Mouse (Mus musculus) limb, embryonic 10.5 days (tissue): Measurements from ENCODE around the gene Emb. TPM values are rescaled to one million over a fixed set of nuclear protein-coding genes. Genes with fewer than 3 reads are reported as not detected.
A peak's percentile ranks its signal among the peaks of the same experiment; 100 is the strongest.
"Not testable (repeated sequence)": the region's sequence is repeated elsewhere in the genome, so short reads cannot be mapped to it uniquely, and the experiment has no call there.

Experiments
- DNase-seq: peaks from one replicate; pipeline ENCODE4 v3.0.0-alpha.2; 2017; ENCODE audit warnings: low spot score
- H3K27ac ChIP-seq: fragments of 300-500 bp; sonication (generic); 2 replicates; pipeline ENCODE4 v1.5.1; 2016; ENCODE audit warnings: mild to moderate bottlenecking
- H3K27me3 ChIP-seq: fragments of 300-500 bp; sonication (generic); 2 replicates; pipeline ENCODE4 v1.6.1; 2016; ENCODE audit warnings: low read depth, mild to moderate bottlenecking; ENCODE audit not compliant: poor library complexity, severe bottlenecking
- H3K36me3 ChIP-seq: fragments of 300-500 bp; sonication (generic); 2 replicates; pipeline ENCODE4 v1.6.1; 2016; ENCODE audit warnings: mild to moderate bottlenecking, moderate library complexity
- H3K4me1 ChIP-seq: fragments of 300-500 bp; sonication (generic); 2 replicates; pipeline ENCODE4 v1.6.1; 2016
- H3K4me3 ChIP-seq: fragments of 300-500 bp; sonication (generic); 2 replicates; pipeline ENCODE4 v1.5.1; 2016; ENCODE audit warnings: mild to moderate bottlenecking, moderate library complexity
- H3K9me3 ChIP-seq: fragments of 300-500 bp; sonication (generic); replicated peaks from 2 replicates; pipeline ENCODE4 v1.6.1; 2016; ENCODE audit warnings: mild to moderate bottlenecking
- WGBS: fragments of 180-500 bp; shearing (Covaris S2); methylation state at CpG from one replicate; pipeline ENCODE4 v1.1.7; 2016; 5-methylcytosine and 5-hydroxymethylcytosine counted together
- polyA plus RNA-seq: library from polyadenylated mRNA; unstranded; fragments of >200 nt; fragmentation: Nextera tagmentation; extraction: Ambion mirVana; gene quantifications from 2 replicates; pipeline ENCODE4 v1.2.1, GENCODE M21; 2016

The Emb gene
- 56.0 and 63.2 TPM in 2 replicates for polyA plus RNA-seq

DNA sequence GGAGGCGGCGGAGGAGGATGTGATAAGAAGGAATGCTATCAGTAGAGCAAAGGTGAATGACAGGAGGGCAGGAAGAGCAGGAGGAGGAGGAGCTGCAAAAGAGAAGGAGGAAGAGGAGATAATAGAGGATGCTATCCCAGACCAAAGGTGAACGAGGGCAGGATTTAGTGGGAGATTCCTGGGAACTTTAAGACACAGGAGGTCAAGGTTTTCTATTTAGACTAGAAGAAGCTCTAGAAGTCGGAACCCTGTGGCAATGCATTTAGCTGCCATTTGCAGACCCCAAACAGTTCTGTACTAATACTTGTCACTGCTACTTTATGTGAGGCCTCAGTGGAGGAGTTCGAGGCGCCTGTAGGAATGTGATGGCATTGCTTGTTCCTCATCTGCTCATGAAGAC, at the start of gene Emb:
Emb (plus strand) TSS at position 301 of the 400 bp plus-strand sequence.
- no peaks in the 10 kb centered on the region for H3K36me3 ChIP-seq
- H3K4me1 ChIP-seq: peaks cover 4% of the 10 kb centered on the region; the same call in 1 of the 2 replicates
- no peak for DNase-seq
- H3K27ac ChIP-seq: no peak within 1 kb of the TSS
- H3K4me3 ChIP-seq: no peak within 1 kb of the TSS
- WGBS: 71% methylated on average over 6 of the region's 6 CpGs
- no peaks in the 10 kb centered on the region for H3K9me3 ChIP-seq
- no peaks in the 10 kb centered on the region for H3K27me3 ChIP-seq

DNA sequence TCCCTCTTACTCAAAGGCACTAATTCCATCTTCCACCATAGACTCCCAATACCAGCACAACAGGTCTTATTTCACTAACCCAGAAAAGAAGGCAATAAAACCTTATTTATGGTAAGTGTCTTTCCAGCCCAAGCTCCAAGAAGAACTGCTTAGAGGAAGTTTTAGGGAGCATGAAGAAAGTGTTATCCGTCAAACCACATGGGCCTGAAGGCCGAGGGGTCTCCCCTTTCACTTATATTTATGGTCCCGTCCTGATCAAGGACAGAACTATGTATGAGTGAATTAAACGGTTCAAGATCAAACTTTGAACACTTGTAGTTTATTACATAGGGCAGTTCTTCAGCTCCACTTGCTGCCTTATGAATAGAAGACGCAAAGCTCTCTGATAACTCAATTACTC, 44.4 kb upstream of the Emb start:
- whole genome bisulfite sequencing: 79% methylated on average over 5 of the region's 5 CpGs
- Histone ChIP-seq H3K4me1 (no peaks in the 10 kb centered on the region; the same call in 1 of the 2 replicates), H3K27ac (no peak overlapping the region), H3K4me3 (no peak overlapping the region), H3K36me3 (no peaks in the 10 kb centered on the region), H3K27me3 (no peaks in the 10 kb centered on the region), H3K9me3 (no peaks in the 10 kb centered on the region)
- DNase-seq: no peak

DNA sequence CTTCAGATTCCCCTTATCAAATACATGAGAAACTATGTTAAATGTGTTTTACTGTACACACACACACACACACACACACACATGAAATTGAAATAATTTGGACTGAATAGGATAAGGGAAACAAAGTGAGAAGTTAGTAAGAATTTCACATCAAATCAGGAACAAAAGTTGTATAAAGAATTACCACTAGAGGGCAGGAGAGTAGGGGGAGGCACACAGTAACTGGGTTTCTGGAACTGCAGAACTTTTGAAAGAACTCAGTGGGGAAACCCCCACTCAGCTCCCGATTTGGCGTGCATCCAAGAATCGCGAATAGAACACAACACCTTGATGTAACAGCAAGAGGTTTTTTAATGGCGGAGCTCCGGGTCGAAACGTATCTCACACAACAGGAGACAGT, 43.3 kb upstream of the Emb start:
- H3K4me1 ChIP-seq: no peaks in the 10 kb centered on the region; the same call in 1 of the 2 replicates
- DNase-seq: no peak
- no peaks in the 10 kb centered on the region for H3K36me3 ChIP-seq
- H3K27me3 ChIP-seq: no peaks in the 10 kb centered on the region
- no peaks in the 10 kb centered on the region for H3K9me3 ChIP-seq
- WGBS: 95% methylated on average over 8 of the region's 8 CpGs
- H3K4me3 ChIP-seq: no peak overlapping the region
- no peak overlapping the region for H3K27ac ChIP-seq

DNA sequence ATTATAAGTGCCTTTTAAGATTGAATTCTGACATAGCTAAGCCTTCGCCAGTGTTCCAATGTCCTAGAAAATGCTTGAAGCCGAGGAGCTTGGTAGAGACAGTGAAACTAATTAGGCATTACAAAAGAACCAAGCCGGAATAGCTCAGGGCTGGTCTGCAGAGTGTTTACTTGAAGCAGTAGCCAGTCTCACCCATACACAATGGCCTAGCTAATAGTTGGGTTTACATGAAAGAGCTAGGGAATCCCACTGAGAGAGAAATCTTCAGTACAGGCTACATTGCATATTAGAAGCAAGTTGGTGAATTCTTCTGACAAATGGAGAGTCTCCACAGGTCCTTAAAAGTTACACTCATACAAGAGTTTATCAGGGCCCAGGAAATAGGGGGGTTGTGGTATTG, 27.4 kb upstream of the Emb start:
- not testable (repeated sequence) for H3K27me3 ChIP-seq, H3K4me1 ChIP-seq, H3K9me3 ChIP-seq, H3K36me3 ChIP-seq, H3K27ac ChIP-seq, DNase-seq, H3K4me3 ChIP-seq
- WGBS: 78% methylated on average over 3 of the region's 3 CpGs

DNA sequence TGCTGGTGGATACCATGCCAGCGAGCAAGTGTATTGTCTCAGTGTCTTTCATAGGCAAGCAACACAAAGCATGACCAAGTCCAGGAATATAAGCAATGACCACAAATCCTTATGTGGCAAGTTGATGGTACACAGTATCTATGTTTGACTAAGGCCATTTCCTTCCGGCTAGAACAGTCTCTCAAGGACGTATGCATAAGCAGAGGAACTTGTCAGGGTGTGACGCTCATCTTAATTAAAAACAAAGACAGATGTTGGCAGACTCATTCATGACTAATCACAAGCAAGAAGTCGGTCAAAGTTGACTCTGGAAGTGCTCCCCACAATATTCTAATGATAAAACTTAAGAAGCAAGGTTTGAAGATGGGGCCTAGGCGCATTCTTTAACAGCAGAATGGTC, 25.0 kb upstream of the Emb start:
- no peak overlapping the region for H3K27ac ChIP-seq
- DNase-seq: no peak
- H3K4me1 ChIP-seq: no peaks in the 10 kb centered on the region
- H3K4me3 ChIP-seq: no peak overlapping the region
- 88% methylated on average over 6 of the region's 6 CpGs for WGBS
- H3K27me3 ChIP-seq: no peaks in the 10 kb centered on the region
- no peaks in the 10 kb centered on the region for H3K9me3 ChIP-seq
- no peaks in the 10 kb centered on the region for H3K36me3 ChIP-seq

DNA sequence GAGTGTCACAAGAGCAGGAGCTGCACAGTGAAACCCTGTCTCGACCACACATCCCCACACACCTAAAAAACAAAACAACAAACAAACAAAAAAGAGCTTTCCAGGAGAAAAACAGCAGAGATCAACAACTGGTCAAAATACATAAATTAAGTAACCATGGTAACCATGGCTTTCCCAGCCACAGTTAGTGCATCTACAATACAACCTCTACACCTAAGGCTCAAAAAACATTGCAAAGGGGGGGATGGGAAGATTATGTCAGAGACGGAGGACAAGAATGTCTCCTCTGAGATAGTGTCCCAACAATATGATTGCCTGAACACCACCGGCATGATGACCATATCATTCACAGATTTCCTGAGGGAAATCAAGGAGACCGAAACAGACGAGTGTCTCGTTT, 23.0 kb upstream of the Emb start:
- no peaks in the 10 kb centered on the region for H3K36me3 ChIP-seq
- H3K27me3 ChIP-seq: no peaks in the 10 kb centered on the region
- 87% methylated on average over 6 of the region's 6 CpGs for WGBS
- H3K4me1 ChIP-seq: no peaks in the 10 kb centered on the region
- no peak overlapping the region for H3K4me3 ChIP-seq
- no peak for DNase-seq
- no peaks in the 10 kb centered on the region for H3K9me3 ChIP-seq
- H3K27ac ChIP-seq: no peak overlapping the region

DNA sequence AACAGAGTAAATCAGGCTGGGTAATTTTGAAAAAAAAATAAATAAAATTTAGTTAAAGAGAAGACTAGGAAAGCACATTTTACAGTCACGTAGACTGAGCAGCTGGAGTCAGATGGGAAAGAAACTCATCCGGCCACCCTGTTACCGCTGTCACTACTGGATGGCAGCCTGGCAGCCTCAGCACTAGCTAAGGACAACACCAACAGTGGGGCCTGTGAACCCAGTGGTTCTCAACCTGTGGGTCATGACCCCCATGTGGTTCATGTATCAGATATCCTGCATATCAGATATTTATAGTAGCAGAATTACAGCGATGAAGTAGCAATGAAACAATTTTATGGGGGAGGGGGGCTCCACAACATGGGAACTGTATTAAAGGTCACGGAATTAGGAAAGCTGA, 16.2 kb upstream of the Emb start:
- WGBS: 89% methylated on average over 5 of the region's 5 CpGs
- no peak overlapping the region for H3K27ac ChIP-seq
- no peaks in the 10 kb centered on the region for H3K36me3 ChIP-seq
- H3K27me3 ChIP-seq: no peaks in the 10 kb centered on the region
- DNase-seq: no peak
- H3K4me1 ChIP-seq: no peaks in the 10 kb centered on the region
- H3K9me3 ChIP-seq: no peaks in the 10 kb centered on the region
- H3K4me3 ChIP-seq: no peak overlapping the region

DNA sequence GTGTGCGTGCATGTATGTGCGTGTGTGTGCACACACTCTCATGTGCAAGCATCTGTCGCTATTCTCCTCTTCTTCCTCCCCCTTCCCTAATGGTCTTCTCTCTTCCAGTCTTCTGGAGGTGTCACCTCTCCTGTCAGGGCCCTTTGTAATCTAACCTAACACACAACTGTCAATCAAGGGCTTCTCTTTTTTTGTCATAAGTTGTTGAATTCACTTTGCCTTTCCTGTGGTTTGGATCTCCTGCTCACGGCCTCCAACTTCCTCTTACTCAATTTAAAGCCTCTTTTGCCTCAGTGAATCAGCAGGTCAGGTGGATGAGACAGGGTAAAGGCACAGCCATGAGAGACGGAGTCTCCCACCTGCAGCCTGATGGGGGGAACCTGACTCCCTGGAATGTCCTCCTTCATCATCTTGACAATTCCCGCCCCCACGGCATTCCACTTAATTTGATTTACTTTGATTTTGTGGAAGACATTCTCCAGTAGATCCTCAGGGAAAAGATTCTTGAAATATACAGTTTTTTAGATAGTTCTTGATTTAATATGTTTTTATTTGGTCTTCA, 14.8 kb upstream of the Emb start:
- DNase-seq: no peak
- no peak overlapping the region for H3K27ac ChIP-seq
- H3K36me3 ChIP-seq: no peaks in the 10 kb centered on the region
- 69% methylated on average over 7 of the region's 7 CpGs for WGBS
- no peaks in the 10 kb centered on the region for H3K4me1 ChIP-seq
- H3K9me3 ChIP-seq: no peaks in the 10 kb centered on the region
- H3K27me3 ChIP-seq: no peaks in the 10 kb centered on the region
- H3K4me3 ChIP-seq: no peak overlapping the region

DNA sequence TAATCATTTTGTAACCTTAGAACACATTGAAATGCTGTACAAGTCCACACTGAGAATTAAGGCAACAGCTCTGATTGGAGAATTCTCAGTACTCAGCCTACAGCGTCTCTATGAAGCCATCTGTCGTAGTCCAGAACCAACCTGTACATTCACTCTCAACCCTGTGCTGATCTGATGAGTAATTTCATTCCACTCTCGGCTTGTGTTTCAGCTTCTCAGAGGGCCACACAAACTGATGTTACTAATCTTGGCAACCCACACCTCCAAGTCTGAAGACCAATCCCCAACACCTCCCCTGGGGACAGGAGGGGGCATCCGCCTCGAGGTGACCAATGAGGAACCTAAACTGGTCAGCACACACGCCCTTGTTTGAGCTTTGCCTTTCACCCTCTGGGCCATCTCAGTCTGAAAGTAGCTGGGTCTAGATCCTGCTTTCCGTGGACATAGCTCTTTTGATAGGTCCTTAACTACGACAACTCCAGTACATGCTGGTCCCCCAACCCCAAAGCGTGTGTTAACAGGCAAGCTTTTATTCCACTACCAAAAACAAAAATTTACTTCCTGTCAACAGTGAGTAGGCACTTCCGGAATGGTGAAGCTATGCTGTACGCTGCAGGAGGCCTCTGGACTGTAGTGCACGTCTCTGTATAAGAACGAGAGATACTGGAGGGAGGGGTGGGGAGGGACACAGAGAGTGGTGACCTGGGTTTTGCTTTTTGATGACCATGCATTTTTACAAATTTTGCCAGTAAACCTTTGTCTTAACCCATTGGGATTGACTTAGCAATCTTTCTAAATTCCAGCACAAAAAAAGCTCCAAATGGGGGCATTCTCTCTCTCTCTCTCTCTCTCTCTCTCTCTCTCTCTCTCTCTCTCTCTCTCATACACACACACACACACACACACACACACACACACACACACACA, 12.5 kb upstream of the Emb start:
- Histone ChIP-seq H3K4me1 (no peaks in the 10 kb centered on the region), H3K36me3 (no peaks in the 10 kb centered on the region), H3K4me3 (no peak overlapping the region), H3K9me3 (no peaks in the 10 kb centered on the region), H3K27ac (no peak overlapping the region), H3K27me3 (no peaks in the 10 kb centered on the region)
- DNase-seq: no peak
- 90% methylated on average over 13 of the region's 13 CpGs for whole genome bisulfite sequencing

DNA sequence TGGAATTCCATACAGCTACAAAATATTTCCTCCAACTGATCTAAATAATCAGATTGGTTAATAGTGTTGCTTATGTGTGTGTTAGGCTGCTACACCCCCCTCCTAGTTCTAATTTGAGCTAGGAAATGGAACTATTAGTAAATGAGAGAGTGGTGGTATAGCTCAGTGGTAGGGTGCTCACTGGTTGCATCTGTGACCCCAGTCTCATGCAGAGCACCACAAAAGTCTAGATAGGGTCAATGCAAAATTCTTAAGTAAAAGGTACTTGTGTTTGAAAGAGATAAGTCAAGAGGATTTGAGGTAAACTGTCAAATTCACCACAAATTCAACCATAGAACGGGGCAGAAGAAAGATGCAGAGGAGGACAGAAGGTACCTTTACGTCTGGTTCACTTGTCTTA, 10.7 kb upstream of the Emb start:
- no peak overlapping the region for H3K27ac ChIP-seq
- no peak overlapping the region for H3K4me3 ChIP-seq
- no peaks in the 10 kb centered on the region for H3K36me3 ChIP-seq
- no peaks in the 10 kb centered on the region for H3K27me3 ChIP-seq
- H3K9me3 ChIP-seq: no peaks in the 10 kb centered on the region
- DNase-seq: no peak
- WGBS: 97% methylated on average over 2 of the region's 2 CpGs
- no peaks in the 10 kb centered on the region for H3K4me1 ChIP-seq

DNA sequence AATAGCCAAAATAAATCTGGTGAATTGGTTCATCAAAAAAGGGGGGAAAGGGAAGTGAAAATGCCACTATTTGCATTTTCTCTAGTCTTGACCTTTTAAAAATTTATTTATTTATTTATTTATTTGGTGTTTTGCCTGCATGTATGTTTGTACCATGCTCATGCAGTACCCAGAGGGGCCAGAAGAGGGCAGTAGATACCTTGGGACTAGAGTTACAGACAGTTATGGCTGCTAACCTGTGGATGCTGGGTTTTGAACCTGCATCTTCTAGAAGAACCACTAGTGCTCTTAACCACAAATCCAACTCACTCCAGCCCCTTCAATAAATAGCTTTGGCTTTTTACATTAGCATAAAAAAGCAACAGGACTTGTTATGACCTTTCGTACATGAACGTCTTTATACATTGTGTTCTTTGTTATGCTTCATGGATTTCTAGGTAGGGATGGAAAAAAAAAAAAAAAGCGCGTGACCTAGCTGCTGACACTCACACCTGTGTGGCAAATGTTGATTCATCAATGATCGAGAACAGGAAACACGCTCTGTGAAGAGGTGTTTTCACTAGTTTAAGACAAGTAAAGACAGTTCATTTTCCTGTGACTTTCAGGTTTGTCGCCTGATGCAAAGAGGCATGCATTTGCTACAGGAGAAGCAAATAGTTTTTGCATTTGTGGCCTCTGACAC, 9.8 kb upstream of the Emb start:
- no peak overlapping the region for H3K27ac ChIP-seq
- WGBS: 91% methylated on average over 7 of the region's 7 CpGs
- no peaks in the 10 kb centered on the region for H3K27me3 ChIP-seq
- H3K4me3 ChIP-seq: no peak overlapping the region
- DNase-seq: peak; percentile 89
- no peaks in the 10 kb centered on the region for H3K36me3 ChIP-seq
- no peaks in the 10 kb centered on the region for H3K9me3 ChIP-seq
- H3K4me1 ChIP-seq: no peaks in the 10 kb centered on the region

DNA sequence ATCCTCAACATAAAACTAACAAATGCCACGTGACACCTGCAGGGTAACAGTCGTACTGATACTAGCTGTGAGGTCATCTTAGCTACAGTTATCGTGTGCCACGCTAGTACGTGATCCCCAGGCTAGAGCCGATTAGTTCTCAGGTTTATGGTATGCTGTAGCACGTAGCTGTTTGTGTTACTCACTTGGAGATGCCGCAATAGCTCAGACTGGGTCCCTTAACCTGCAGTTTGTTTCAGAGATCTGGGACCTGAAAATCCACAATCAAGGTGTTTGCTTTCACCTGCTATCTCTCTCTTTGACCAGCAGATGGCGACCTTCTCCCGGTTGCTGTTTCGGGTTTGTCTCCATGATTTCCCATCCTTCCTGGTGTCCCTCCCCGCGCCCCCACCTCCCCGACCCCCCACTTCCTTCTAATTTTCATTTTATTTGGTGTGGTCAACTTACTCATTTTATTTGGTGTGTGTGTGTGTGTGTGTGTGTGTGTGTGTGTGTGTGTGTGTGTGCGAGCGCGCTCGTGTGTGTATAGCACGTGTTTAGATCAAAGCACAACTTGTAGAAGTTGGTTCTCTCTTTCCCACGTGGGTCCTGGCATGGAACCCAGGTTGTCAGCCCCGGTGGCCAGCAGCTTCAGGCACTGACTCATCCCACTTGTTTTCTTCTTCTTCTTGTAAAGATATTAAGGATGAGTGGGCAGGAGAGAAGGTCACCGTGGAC, 5.4 kb upstream of the Emb start:
- Histone ChIP-seq H3K4me3 (no peak overlapping the region), H3K9me3 (no peaks in the 10 kb centered on the region), H3K27ac (no peak overlapping the region), H3K27me3 (no peaks in the 10 kb centered on the region), H3K36me3 (no peaks in the 10 kb centered on the region), H3K4me1 (no peaks in the 10 kb centered on the region)
- WGBS: 49% methylated on average over 22 of the region's 22 CpGs
- DNase-seq: peak; percentile 59

DNA sequence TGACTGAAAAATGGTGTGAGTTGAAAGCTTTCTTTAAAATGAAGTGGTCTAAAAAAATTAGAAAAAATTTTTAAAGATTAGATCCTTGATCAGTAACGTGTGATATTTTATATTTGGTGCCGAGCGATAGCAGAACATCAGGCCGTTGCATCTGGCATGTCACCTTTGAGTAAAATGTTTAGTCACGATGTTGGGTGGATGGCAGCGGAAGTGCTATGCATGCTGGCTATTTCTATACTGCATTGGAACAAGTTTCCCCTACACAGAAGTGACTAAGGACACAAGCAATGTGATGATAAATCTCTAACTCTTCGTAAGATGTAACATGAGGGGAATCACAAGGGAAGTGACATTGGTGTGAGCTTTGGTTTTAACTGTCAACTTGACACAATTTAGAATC, 3.7 kb upstream of the Emb start:
- Histone ChIP-seq H3K27ac (no peak overlapping the region), H3K4me3 (no peak overlapping the region), H3K9me3 (no peaks in the 10 kb centered on the region), H3K4me1 (no peaks in the 10 kb centered on the region), H3K27me3 (no peaks in the 10 kb centered on the region), H3K36me3 (no peaks in the 10 kb centered on the region)
- DNase-seq: no peak
- WGBS: 94% methylated on average over 7 of the region's 7 CpGs
